Mouse (Mus musculus) testis, adult 10 weeks (tissue): ENCODE measurements around the gene Ces2g. TPM values are rescaled to one million over a fixed set of nuclear protein-coding genes. Genes with fewer than 3 reads are reported as not detected.

Experiments used
- polyA plus RNA-seq: library from polyadenylated mRNA; stranded (reverse); fragments of 350-450 nt; fragmentation: Illumina TruSeq; extraction: RNeasy Lipid Tissue Mini Kit (QIAGEN cat#74804); gene quantifications from one replicate; pipeline ENCODE4 v1.2.3, GENCODE M21; 2014; ENCODE audit warnings: low read depth, low replicate concordance

The Ces2g gene
- 1.6 TPM for polyA plus RNA-seq

GRCm38 (mm10) chr8:104961537-104961961 lies at the start of gene Ces2g:
Gene Ces2g (plus strand): TSS chr8:104961718.

GRCm38 (mm10) chr8:104925972-104926596 lies 35.4 kb upstream of the Ces2g start, which contains the start of gene Ces2e:
Gene Ces2e (plus strand): TSS chr8:104926260.

GRCm38 (mm10) chr8:104947056-104947455 lies 14.5 kb upstream of the Ces2g start, which contains the start of gene Ces2f:
Gene Ces2f (plus strand): TSS chr8:104947356.

GRCm38 (mm10) chr8:105000586-105000985 lies 39.1 kb downstream of the Ces2g start, which contains the start of gene Ces2h:
Gene Ces2h (plus strand): TSS chr8:105000853.

Other genes with a start within 250 kb of the Ces2g start
- not detected for gene Ces2a, start 227.7 kb upstream of the Ces2g start, polyA plus RNA-seq
- not detected for gene Ces2b, start 130.1 kb upstream of the Ces2g start, polyA plus RNA-seq
- gene Ces2c, start 114.7 kb upstream of the Ces2g start, polyA plus RNA-seq = not detected
- 0.41 TPM for gene Ces2e, start 35.5 kb upstream of the Ces2g start, polyA plus RNA-seq
- not detected for gene Ces2f, start 14.4 kb upstream of the Ces2g start, polyA plus RNA-seq
- gene Ces2h, start 39.1 kb downstream of the Ces2g start, polyA plus RNA-seq = 0.08 TPM
- gene Ces3a, start 86.9 kb downstream of the Ces2g start, polyA plus RNA-seq = 0.66 TPM
- 0.18 TPM for gene Ces3b, start 122.0 kb downstream of the Ces2g start, polyA plus RNA-seq
- gene Ces4a, start 170.1 kb downstream of the Ces2g start, polyA plus RNA-seq = 0.21 TPM
- 40.2 TPM for gene Cbfb, start 209.0 kb downstream of the Ces2g start, polyA plus RNA-seq